Mouse (Mus musculus) myocyte (in vitro differentiated cells): ENCODE measurements around the gene Myh1. TPM values are rescaled to one million over a fixed set of nuclear protein-coding genes. Genes with fewer than 3 reads are reported as not detected.

ENCODE experiments used
- H3K27me3 ChIP-seq: one replicate; pipeline ENCODE4 v1.6.1; 2011; ENCODE audit not compliant: control insufficient read depth, insufficient read depth, insufficient read length
- H3K36me3 ChIP-seq: one replicate; pipeline ENCODE4 v1.6.1; 2011; ENCODE audit not compliant: control insufficient read depth, insufficient read depth
- H3K4me2 ChIP-seq: one replicate; pipeline ENCODE4 v1.6.1; 2011; ENCODE audit warnings: low read depth, control low read depth
- H3K4me3 ChIP-seq: one replicate; pipeline ENCODE4 v1.5.1; 2011; ENCODE audit warnings: mild to moderate bottlenecking, control low read depth, moderate library complexity
- H3K79me2 ChIP-seq: one replicate; pipeline ENCODE4 v1.6.1; 2011; ENCODE audit not compliant: control insufficient read depth, insufficient read depth
- H3ac ChIP-seq: one replicate; pipeline ENCODE4 v1.6.1; 2011; ENCODE audit not compliant: control insufficient read depth, insufficient read length
- CEBPB ChIP-seq: IDR thresholded peaks from 2 replicates; pipeline ENCODE4 v1.6.1; 2011; ENCODE audit warnings: mild to moderate bottlenecking, moderate library complexity; ENCODE audit not compliant: poor library complexity, insufficient read depth, severe bottlenecking
- E2F4 ChIP-seq: IDR thresholded peaks from one replicate; pipeline ENCODE4 v1.6.1; 2011; ENCODE audit warnings: mild to moderate bottlenecking, control low read depth, moderate library complexity; ENCODE audit not compliant: insufficient read depth
- MAX ChIP-seq: IDR thresholded peaks from one replicate; pipeline ENCODE4 v1.6.1; 2011; ENCODE audit warnings: low read depth, mild to moderate bottlenecking, control low read depth
- MYOD1 ChIP-seq, 3 experiments: IDR thresholded peaks; one replicate each; pipeline ENCODE4 v1.6.1; 2011; ENCODE audit warnings: control low read depth in 2 of 3, low read depth in 2 of 3, mild to moderate bottlenecking in 2 of 3, moderate library complexity in 1 of 3; ENCODE audit not compliant: insufficient read length in 2 of 3, control insufficient read depth in 1 of 3
- MYOG ChIP-seq, 3 experiments: IDR thresholded peaks; one replicate each; pipeline ENCODE4 v1.6.1; 2011; ENCODE audit warnings: control low read depth in 2 of 3, low read depth in 2 of 3, mild to moderate bottlenecking in 2 of 3; ENCODE audit not compliant: insufficient read length in 2 of 3, control insufficient read depth in 1 of 3, insufficient read depth in 1 of 3
- POLR2A ChIP-seq: IDR thresholded peaks from one replicate; pipeline ENCODE4 v1.6.1; 2011; ENCODE audit warnings: low read depth, mild to moderate bottlenecking, control low read depth, moderate library complexity; ENCODE audit not compliant: insufficient read length
- POLR2AphosphoS2 ChIP-seq: IDR thresholded peaks from one replicate; pipeline ENCODE4 v1.6.1; 2011; ENCODE audit warnings: low read depth, control low read depth; ENCODE audit not compliant: insufficient read length
- REST ChIP-seq: IDR thresholded peaks from one replicate; pipeline ENCODE4 v1.6.1; 2011; ENCODE audit warnings: mild to moderate bottlenecking, control low read depth, moderate library complexity; ENCODE audit not compliant: insufficient read depth, insufficient read length
- SRF ChIP-seq: IDR thresholded peaks from one replicate; pipeline ENCODE4 v1.6.1; 2011; ENCODE audit warnings: low read depth; ENCODE audit not compliant: control insufficient read depth, insufficient read length
- TCF12 ChIP-seq: IDR thresholded peaks from one replicate; pipeline ENCODE4 v1.6.1; 2011; ENCODE audit warnings: mild to moderate bottlenecking, control low read depth; ENCODE audit not compliant: poor library complexity, insufficient read depth, severe bottlenecking
- TCF3 ChIP-seq: IDR thresholded peaks from one replicate; pipeline ENCODE4 v1.6.1; 2011; ENCODE audit warnings: low read depth, control low read depth; ENCODE audit not compliant: insufficient read length
- USF1 ChIP-seq: IDR thresholded peaks from one replicate; pipeline ENCODE4 v1.6.1; 2011; ENCODE audit warnings: low read depth, mild to moderate bottlenecking, control low read depth, moderate library complexity
- polyA plus RNA-seq: library from polyadenylated mRNA; unstranded; fragments of >200 nt; fragmentation: generic; extraction: Trizol; gene quantifications from one replicate; pipeline ENCODE4 v1.2.1, GENCODE M21; 2012; ENCODE audit warnings: missing spikeins

Gene Myh1
- polyA plus RNA-seq, 1 experiment = 7.4 TPM

DNA sequence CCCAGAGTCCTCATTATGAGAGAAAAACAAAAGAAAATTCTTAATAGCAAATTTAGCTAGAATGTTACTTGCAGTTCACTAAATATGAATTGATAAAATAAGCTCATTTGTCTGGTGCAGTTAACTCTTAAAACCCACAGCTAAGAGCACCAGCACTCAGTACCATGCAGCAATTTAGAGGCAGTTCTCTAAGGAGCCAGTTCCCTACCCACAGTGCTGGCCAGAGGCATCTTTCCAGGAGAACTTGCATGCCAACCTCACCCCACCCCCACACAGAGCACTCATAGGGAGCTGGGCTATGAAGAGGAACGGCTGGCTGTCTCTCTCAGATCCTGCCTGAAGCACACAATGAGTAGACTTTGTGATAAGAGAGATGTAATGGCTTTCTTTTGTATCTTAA lies 46.7 kb upstream of the Myh1 start:
- H3K4me2 ChIP-seq = no peak overlapping the region
- no peak overlapping the region for H3ac ChIP-seq
- H3K4me3 ChIP-seq = no peak overlapping the region
- H3K79me2 ChIP-seq = no peaks in the 10 kb centered on the region
- no peaks in the 10 kb centered on the region for H3K36me3 ChIP-seq
- TF ChIP-seq SRF = no peak
- no peak for TF ChIP-seq E2F4
- no peak for TF ChIP-seq TCF3
- no peak for TF ChIP-seq USF1
- no peak for TF ChIP-seq TCF12
- no peak for TF ChIP-seq MYOD1 (IDR thresholded peaks at IDR 0.05; ENCODE audit: control insufficient read depth in 1 of 3, insufficient read length in 2 of 3, low read depth in 2 of 3)
- no peak for TF ChIP-seq CEBPB
- no peak for TF ChIP-seq POLR2AphosphoS2
- no peak for TF ChIP-seq POLR2A
- no peaks in the 10 kb centered on the region for H3K27me3 ChIP-seq

DNA sequence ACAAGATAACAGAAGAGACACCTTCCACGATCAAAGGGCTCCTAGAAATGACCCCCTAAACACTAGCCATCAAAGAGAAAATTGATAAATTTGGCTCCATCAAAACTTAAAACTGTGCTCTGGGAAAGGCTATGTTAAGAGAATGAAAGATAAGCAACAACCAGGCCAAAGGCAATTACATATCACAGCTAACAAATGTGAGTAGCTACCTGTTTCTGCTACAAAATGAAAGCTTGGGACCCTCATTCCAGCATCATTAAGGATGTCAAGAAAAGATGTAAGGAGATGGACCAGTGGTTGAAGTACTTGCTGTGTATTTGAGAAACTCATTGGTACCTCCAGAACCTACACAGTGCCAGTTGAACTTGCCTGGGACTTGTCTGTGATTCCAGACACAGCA lies 46.0 kb upstream of the Myh1 start:
- no peaks in the 10 kb centered on the region for H3K79me2 ChIP-seq
- no peak overlapping the region for H3ac ChIP-seq
- no peaks in the 10 kb centered on the region for H3K36me3 ChIP-seq
- no peak for TF ChIP-seq MYOG (IDR thresholded peaks at IDR 0.05; ENCODE audit: control insufficient read depth in 1 of 3, insufficient read depth in 1 of 3, insufficient read length in 2 of 3, low read depth in 2 of 3)
- no peak for TF ChIP-seq TCF12
- no peak for TF ChIP-seq TCF3
- no peak for TF ChIP-seq SRF
- TF ChIP-seq E2F4 = no peak
- TF ChIP-seq MAX = no peak
- no peak for TF ChIP-seq USF1
- no peak for TF ChIP-seq CEBPB
- no peak for TF ChIP-seq POLR2A
- TF ChIP-seq POLR2AphosphoS2 = no peak
- TF ChIP-seq REST = no peak
- TF ChIP-seq MYOD1 (IDR thresholded peaks at IDR 0.05; ENCODE audit: control insufficient read depth in 1 of 3, insufficient read length in 2 of 3, low read depth in 2 of 3) = no peak
- no peaks in the 10 kb centered on the region for H3K27me3 ChIP-seq
- no peak overlapping the region for H3K4me2 ChIP-seq
- H3K4me3 ChIP-seq = no peak overlapping the region

GRCm38 (mm10) chr11:67155650-67156049 lies 44.2 kb upstream of the Myh1 start:
- Histone ChIP-seq H3K36me3 (no peaks in the 10 kb centered on the region), H3ac (no peak overlapping the region)
- TF ChIP-seq TCF12 (no peak), MYOD1 (IDR thresholded peaks at IDR 0.05; ENCODE audit: control insufficient read depth in 1 of 3, insufficient read length in 2 of 3, low read depth in 2 of 3) (no peak), POLR2AphosphoS2 (no peak), MYOG (IDR thresholded peaks at IDR 0.05; ENCODE audit: control insufficient read depth in 1 of 3, insufficient read depth in 1 of 3, insufficient read length in 2 of 3, low read depth in 2 of 3) (no peak)

DNA sequence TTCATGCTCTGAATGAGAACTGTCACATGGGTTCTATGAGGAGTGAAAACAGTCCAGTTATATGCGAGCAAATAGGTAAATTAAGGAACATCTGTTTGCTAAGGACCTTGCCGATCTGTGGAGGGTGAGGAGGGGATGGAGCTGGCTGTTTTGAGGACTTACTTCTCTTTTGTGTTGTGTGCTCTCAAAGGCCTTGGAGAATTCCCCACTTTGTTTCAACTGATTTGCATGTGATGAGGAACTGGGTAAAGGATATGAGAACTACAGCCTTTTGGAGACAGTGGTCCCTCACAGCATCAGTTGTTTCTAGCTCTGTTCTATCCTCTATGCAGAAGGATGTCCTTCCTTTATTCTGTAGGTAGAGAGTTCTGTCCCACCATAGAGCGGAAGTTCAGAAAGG lies 39.7 kb upstream of the Myh1 start:
- Histone ChIP-seq H3K4me3 (no peak overlapping the region), H3K79me2 (no peaks in the 10 kb centered on the region), H3K4me2 (no peak overlapping the region), H3K36me3 (no peaks in the 10 kb centered on the region), H3K27me3 (no peaks in the 10 kb centered on the region), H3ac (no peak overlapping the region)
- TF ChIP-seq CEBPB = no peak
- no peak for TF ChIP-seq E2F4
- TF ChIP-seq USF1 = no peak
- TF ChIP-seq TCF3 = no peak
- TF ChIP-seq SRF = no peak
- no peak for TF ChIP-seq MYOD1 (IDR thresholded peaks at IDR 0.05; ENCODE audit: control insufficient read depth in 1 of 3, insufficient read length in 2 of 3, low read depth in 2 of 3)
- no peak for TF ChIP-seq REST
- TF ChIP-seq TCF12 = no peak
- no peak for TF ChIP-seq POLR2A
- TF ChIP-seq MYOG (IDR thresholded peaks at IDR 0.05; ENCODE audit: control insufficient read depth in 1 of 3, insufficient read depth in 1 of 3, insufficient read length in 2 of 3, low read depth in 2 of 3) = no peak
- TF ChIP-seq POLR2AphosphoS2 = no peak

More at GRCm38 (mm10) chr11:67155650-67156049, 44.2 kb upstream of the Myh1 start:
- Histone ChIP-seq H3K4me3 (no peak overlapping the region), H3K27me3 (no peaks in the 10 kb centered on the region), H3K79me2 (no peaks in the 10 kb centered on the region), H3K4me2 (no peak overlapping the region)

- H3K27me3 ChIP-seq = no peaks in the 10 kb centered on the region
Observed at GRCm38 (mm10) chr11:67163701-67164100, 36.2 kb upstream of the Myh1 start.

More at GRCm38 (mm10) chr11:67163701-67164100, 36.2 kb upstream of the Myh1 start:
- no peak overlapping the region for H3K4me2 ChIP-seq
- no peaks in the 10 kb centered on the region for H3K79me2 ChIP-seq
- no peaks in the 10 kb centered on the region for H3K36me3 ChIP-seq
- H3ac ChIP-seq = no peak overlapping the region
- TF ChIP-seq REST = no peak
- TF ChIP-seq MYOD1 (IDR thresholded peaks at IDR 0.05; ENCODE audit: control insufficient read depth in 1 of 3, insufficient read length in 2 of 3, low read depth in 2 of 3) = peak in 1 of 3 experiments; percentile 29
- TF ChIP-seq MYOG (IDR thresholded peaks at IDR 0.05; ENCODE audit: control insufficient read depth in 1 of 3, insufficient read depth in 1 of 3, insufficient read length in 2 of 3, low read depth in 2 of 3) = peak in 1 of 3 experiments; percentile 21
- no peak overlapping the region for H3K4me3 ChIP-seq
